Mouse (Mus musculus): ENCODE results near the gene Baiap3.

Baiap3 gene

DNA sequence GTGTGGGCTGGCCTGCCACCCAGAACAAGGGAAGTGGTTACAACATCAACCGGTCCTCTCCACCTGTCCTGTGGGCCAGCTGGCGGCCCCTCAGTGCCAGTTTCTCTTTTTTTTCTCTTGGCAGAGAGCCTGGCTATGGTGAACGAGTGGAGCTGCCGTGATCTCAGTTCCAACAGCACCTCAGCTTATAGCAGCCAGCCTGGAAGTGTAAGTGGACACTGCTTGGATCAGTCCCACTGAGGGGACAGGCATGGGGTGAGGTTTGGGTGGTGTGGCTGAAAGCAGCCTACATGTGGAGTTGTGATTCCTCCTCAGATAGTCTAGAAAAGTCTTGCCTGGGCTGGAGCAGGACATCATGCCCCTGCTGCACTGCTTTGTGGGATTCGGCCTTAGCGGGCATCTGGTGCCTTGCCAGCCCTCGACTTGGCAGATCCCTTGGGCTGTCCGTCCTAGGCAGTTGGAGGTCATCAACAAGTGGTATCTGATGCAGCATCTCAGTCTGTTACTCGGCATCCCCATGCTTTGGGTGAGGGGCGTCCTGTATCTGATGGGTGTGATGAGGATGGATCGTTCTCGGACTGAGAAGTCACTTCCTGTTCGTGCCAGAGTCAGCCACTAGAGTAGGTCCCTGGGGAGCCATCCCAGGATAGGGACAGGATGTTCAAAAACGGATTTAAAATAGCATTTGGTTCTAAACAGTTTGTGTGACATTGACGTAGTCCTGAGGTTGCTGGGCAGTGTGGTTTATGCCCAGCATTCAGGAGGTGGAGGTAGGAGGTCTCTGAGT is 45.3 kb downstream of the Baiap3 start:
- H3K9me3 ChIP-seq (ENCODE audit: low read length): no peaks in the 10 kb centered on the region
- no peaks in the 10 kb centered on the region for H3K27me3 ChIP-seq (ENCODE audit: insufficient read depth, low read length)
- H3K4me3 ChIP-seq (replicated peaks; ENCODE audit: low read length): no peak overlapping the region
- peaks cover 95% of the 10 kb centered on the region for H3K36me3 ChIP-seq (ENCODE audit: insufficient read depth, low read length)
- H3K4me1 ChIP-seq (replicated peaks; ENCODE audit: low read depth, low read length): peaks cover 22% of the 10 kb centered on the region
- TF ChIP-seq CTCF (conservative IDR thresholded peaks at IDR 0.05; ENCODE audit: low read length): no peak
- no peak for TF ChIP-seq POU5F1 (IDR thresholded peaks at IDR 0.05; ENCODE audit: borderline replicate concordance, low read length)
- no peak for TF ChIP-seq NANOG (IDR thresholded peaks at IDR 0.05; ENCODE audit: borderline replicate concordance, low read length)

DNA sequence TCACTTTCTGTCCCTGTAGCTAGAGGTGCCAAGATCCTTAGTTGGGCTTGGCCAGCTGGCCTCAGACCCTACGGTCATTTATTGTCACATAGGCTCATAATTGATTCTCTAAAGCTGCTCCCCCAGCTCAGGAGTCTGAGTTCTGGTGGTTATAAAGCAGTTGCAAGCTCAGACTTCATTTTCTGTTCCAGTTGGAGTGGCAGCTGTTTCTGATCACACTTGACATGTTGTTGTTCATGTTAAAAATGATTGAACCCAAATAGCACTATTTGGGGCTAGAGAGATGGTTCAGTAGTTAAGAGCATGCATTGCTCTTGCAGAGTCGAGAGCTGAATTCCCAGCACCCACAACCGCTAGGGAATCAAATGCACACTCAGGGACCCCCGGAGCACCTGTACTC is 46.2 kb downstream of the Baiap3 start:
- H3K9me3 ChIP-seq (ENCODE audit: low read length): no peaks in the 10 kb centered on the region
- peaks cover 15% of the 10 kb centered on the region for H3K4me1 ChIP-seq (replicated peaks; ENCODE audit: low read depth, low read length)
- no peak overlapping the region for H3K4me3 ChIP-seq (replicated peaks; ENCODE audit: low read length)
- no peaks in the 10 kb centered on the region for H3K27me3 ChIP-seq (ENCODE audit: insufficient read depth, low read length)
- no peak for TF ChIP-seq CTCF (conservative IDR thresholded peaks at IDR 0.05; ENCODE audit: low read length)
- peaks cover 95% of the 10 kb centered on the region for H3K36me3 ChIP-seq (ENCODE audit: insufficient read depth, low read length)

DNA sequence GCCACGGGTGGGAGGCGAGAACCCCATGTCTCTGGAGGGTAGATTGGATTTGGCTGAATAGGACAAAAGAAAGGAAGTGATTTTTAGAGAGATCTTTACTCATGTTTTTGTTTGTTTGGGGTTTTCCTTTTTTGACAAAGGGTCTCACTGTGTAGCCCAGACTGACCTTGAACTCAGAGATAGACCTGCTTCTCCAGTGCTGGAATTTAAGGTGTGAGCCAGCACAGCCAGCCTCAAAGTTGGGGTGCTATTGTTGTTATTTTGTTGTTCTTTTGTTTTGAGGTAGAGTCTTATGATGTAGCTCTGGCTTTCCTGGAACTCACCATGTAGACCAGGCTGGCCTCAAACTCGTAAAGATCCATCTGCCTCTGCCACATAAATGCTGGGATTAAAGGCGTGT is 53.8 kb downstream of the Baiap3 start:
- TF ChIP-seq NANOG (IDR thresholded peaks at IDR 0.05; ENCODE audit: borderline replicate concordance, low read length): no peak
- peaks cover 72% of the 10 kb centered on the region for H3K36me3 ChIP-seq (ENCODE audit: insufficient read depth, low read length)
- H3K9me3 ChIP-seq (ENCODE audit: low read length): no peaks in the 10 kb centered on the region
- no peak overlapping the region for H3K4me3 ChIP-seq (replicated peaks; ENCODE audit: low read length)
- peaks cover 35% of the 10 kb centered on the region for H3K4me1 ChIP-seq (replicated peaks; ENCODE audit: low read depth, low read length)
- no peaks in the 10 kb centered on the region for H3K27me3 ChIP-seq (ENCODE audit: insufficient read depth, low read length)
